Mouse (Mus musculus) adrenal gland, postnatal 14 days (tissue): ENCODE measurements around the gene Scaf1. TPM values are rescaled to one million over a fixed set of nuclear protein-coding genes. Genes with fewer than 3 reads are reported as not detected.

Experiments
- DNase-seq: peaks from one replicate; pipeline ENCODE4 v3.0.0; 2021; ENCODE audit warnings: mixed read lengths
- total RNA-seq: library from RNA; stranded (reverse); gene quantifications from 2 replicates; pipeline ENCODE4 v1.2.3, GENCODE M21; 2021

The Scaf1 gene
- total RNA-seq, 1 experiment from 2014 or later, result 76.3 TPM

DNA sequence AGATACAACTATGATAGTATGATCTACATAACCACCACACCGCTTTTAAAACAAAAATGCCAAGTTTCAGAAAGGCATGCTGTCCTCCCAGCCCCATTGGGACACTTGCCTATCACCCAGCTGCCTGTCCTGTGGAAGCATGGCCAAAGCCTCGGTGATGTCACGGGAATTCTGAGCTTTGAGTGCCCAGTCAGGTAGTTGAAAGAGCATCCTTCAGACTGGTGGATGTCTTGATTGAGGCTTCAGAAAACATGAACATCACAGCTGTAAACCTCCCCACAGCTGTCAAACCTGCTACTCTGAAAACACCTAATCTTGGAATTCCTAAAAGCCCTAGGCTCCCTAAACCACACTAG lies 2.1 kb downstream of the Scaf1 start:
- no peak for DNase-seq

DNA sequence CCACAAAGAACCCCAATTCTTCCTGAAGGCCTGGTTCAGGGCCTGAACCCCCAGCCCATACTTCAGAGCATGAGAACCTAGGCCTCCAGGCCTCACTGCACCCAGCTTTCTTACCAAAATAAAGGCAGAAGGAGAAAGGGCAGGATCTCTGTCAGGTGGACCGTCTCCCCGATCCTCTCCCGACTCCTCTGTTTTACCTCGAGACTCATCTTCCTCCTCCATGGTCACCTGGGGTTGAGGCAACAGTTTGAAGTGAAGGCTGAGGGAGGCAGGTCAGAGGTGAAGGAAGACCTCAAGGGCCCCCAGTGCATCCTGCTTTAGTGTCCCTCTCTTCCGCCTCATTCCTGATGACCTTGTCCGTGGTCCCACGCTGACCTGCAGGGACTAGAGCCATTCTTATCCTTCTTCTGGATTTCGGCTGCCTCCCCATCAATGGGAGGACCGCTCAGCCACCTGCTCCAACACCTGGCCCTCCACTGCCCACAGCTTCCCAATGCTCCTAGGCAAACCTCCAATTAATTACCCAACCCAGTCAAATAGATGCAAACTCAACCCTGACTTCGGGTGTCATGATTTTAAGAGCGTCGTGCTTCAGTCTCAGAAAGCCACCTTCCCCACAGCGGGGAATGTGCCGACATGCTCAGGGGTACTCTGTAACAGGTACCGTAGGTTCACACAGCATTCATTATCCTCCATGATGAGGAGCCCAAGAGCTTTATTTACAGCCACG lies 2.6 kb downstream of the Scaf1 start:
- no peak for DNase-seq

DNA sequence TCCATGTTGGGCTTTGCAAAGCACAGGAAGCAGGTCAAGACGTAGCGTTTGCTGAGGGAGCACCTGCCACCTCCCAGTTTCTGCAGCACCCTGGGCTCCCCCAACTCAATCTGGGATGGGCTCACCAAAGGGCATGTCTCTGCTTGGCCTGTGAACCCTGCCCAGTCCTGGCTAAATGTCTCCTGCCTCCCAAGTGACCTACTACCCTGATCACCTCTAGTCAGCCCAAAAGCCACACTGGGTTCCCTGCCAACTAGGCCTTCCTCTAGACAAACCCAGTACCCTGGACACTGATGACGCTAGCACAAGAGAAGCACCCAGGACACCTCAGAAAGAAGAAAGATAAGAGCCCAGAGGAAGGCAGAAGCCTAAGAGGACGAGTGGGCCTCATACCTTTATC lies 3.3 kb downstream of the Scaf1 start:
- DNase-seq, result no peak

DNA sequence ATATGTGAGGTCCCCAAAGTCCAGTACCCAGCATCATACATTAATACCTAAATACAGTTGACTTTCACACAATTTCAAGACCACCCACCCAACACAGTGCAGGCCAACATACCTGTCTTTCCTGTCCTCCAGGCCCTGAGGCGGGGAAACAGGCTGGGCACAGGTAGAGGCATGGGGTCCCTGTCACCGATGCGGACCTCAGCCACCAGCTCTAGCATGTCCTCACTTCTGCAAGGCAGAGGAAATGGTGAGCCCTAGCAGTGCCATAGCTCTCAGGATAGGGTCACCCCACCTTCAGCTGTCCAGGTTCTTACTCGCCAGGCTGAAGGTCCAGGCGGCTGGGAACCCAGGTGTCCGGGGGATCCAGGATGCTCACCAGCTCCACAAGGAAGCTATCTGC lies 4.2 kb downstream of the Scaf1 start:
- no peak for DNase-seq

DNA sequence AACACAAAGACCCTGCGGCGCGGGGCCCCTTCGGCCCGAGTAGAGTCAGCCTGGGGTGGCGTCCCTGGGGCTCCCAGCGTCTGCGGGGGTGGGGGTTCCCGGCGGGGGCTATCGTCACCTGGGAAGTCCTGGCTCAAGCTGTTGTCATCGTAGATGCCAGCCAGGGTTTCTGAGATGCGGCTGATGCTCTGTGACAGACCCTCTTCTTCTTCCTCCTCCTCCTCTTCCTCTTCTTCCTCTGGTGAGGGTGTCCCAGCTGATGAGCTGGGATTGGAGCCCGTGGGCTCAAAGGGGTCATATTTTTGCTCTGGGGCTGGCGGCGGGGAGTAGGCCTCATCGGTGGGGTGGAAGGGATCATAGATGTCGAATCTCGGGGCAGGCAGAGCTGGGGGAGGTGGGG lies 7.8 kb downstream of the Scaf1 start:
- no peak for DNase-seq

DNA sequence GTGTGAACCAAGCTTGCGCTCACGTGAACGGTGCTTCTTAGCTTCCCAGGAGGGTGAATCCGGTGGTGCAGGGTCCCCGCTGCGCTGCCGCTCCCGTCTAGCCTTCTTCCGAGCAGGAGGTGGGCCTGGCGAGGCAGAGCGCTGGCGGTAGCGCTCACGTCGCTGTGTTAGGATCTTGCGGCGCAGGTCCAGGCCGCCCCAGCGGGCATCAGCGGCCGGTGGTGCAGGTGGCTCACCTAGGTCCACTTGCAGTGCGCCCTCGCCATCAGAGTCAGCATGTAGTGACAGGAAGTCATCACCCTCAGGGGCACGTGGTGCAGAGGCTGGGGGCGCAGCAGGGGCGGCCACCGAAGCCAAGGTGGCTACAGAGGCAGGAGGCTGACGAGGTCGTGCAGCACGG lies 8.3 kb downstream of the Scaf1 start:
- DNase-seq, result no peak

DNA sequence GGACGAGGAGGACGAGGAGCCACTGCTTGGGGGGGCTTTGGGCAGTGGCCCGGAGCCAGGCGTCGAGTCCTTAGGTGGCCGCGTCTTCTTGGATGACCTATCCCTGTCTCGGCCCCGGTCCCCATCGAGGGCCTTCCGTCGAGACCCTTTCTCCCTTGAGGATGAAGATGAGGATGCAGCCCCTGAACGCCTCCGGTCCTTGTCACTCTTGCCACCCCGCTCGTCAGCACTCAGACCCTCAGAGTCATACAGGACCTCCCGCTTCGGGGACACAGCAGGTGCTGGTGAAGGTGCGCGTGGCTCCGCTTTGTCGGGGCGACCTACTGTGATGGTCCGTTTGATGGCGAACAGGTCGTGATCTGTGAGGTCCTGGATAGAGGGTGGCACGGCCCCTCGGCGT lies 9.0 kb downstream of the Scaf1 start:
- DNase-seq, result no peak

DNA sequence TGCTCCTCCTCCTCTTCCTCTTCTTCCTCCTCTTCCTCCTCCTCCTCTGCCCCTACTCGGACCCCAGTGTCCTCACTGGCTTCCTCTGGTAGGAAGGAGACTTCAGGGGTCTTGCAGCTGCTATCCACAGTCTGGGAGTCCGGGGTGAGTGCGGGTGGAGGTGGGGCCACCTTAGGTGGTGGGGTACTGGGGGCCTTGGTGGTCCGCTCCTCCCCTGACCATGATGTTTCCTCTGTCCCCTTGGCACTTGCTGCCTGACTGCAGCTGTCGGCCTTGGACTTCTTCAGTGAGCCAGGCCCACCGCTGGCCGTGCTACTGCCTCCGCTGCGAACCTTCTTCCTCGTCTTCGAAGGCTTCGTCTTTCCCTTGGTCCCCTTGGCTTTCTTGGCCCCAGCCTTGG lies 9.7 kb downstream of the Scaf1 start:
- no peak for DNase-seq

DNA sequence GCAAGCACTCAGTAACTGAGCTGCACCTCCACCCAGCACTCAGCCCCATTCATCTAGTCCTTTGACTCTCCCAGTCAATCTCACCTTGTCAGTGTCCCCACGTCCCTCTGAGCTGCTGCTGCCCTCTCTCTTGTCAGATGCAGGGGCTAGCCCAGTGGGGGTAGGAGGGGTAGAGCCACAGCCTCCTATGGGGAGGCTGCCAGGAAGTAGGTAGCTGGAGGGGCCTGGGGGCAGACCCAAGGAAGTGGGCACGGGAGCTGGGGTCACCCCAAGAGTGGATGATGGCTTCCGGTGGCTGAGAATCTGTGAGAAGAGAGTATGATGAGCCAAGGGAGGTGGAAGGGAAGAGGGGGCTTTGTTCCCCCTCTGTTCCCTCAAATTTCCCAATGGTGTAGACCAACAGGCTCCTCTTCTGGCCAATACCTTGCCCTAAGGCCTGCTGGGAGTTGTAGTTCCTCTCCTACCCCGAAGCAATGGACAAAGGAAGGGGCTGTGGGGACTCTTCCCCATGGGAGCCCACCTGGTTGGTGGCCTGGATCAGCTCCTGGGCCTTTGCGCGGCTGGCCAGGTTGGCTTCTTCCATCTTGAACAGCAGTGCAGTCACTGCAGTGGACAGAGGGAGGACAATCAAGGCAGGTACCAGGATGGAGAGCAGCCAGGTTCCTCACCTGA lies 10.7 kb downstream of the Scaf1 start:
- DNase-seq, result no peak

DNA sequence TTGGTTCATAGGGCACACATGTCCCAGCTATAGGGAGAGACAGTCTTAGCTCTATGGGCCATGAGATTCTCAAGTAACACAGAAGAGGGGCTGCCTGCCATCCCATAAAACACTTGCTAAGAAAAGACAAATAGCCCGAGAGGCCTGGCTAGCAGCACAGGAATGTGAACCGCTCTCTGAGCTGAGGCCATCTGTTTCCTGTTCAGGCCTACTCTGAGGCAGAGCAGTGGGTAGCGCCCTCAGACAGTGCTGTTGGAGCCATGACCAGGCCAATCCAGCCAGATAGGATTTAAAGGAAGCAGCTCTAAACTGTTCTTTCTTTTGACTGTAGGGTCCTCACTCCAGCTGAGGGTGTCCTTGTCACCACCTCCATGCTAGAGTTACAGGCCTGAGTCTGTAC lies 11.6 kb downstream of the Scaf1 start:
- DNase-seq, result no peak

DNA sequence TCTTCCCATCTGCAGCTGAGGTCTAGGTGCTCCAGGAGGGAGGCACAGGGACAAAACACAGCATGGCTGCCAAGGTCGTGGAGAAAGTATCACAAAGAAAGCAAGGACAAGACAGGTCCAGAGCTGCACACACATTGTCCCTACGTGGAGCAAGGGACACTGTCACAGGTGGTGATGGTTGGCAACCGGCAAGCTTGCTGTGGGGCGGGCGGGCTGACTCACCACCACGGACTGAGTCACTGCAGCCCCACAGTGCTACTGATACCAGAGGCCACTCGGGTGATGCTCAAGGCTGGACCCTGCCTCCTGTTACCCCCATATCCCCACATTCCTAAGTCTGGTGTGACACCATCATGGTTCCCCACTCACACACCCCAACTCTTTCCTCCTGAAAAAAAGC lies 13.7 kb downstream of the Scaf1 start:
- peak; percentile 67 for DNase-seq

DNA sequence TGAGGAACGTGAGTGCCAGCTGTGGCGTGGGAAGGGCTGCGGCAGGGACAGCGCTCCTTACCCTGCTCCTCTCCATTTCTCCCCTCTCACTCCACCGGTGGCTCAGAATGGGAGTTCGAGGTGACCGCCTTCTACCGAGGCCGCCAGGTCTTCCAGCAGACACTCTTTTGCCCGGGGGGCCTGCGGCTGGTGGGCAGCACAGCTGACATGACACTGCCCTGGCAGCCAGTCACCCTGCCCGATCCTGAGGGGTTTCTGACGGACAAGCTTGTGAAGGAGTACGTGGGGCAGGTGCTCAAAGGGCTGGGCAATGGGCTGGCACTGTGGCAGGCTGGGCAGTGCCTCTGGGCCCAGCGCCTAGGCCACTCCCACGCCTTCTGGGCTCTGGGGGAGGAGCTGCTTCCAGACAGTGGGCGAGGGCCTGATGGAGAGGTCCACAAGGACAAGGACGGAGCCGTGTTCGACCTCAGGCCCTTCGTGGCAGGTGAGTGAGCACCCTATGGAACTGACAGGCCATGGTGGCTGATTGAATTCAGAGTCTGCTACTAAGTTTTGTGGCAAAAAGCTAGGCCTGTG lies 15.5 kb downstream of the Scaf1 start:
- DNase-seq, result peak; percentile 44

DNA sequence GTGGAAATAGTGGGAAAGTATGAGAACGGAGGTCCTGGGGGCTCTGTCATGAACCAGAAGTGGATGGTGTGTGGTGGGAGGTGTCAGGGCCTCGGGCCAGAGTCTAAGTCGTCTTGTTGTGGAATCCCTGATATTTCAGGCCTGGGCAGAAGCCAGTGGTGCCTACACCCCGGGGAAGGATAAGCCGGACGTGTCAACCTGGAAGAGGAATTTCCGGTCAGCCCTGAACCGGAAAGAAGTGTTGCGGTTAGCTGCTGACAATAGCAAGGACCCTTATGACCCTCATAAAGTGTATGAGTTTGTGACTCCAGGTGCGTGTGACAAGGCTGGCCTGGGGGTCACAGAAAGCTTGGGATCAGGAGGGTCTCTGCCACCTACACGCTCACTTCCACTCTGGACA lies 16.4 kb downstream of the Scaf1 start:
- peak; percentile 40 for DNase-seq

DNA sequence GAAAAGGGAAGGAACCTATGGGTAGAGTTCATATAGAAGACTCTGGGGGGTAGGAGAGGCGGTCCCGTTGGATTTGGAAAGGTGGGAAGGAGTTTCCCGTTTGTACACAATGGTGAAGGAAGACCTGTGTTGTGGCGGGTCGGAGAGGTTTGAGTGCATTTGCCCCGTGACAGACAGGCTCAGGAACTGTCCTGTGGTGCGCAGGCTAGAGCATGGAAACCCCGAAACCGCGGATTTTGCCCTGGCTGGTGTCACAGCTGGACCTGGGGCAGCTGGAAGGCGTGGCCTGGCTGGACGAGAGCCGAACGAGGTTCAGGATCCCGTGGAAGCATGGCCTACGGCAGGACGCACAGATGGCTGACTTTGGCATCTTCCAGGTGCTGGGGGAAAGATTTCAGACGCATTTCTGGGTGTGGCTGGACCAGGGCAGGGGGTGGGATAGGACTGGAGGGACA lies 17.6 kb downstream of the Scaf1 start, which contains the start of gene Bcl2l12:
TSS of gene Bcl2l12 (minus strand) at position 212 of the 455 bp plus-strand sequence.
- DNase-seq, result peak; percentile 87

DNA sequence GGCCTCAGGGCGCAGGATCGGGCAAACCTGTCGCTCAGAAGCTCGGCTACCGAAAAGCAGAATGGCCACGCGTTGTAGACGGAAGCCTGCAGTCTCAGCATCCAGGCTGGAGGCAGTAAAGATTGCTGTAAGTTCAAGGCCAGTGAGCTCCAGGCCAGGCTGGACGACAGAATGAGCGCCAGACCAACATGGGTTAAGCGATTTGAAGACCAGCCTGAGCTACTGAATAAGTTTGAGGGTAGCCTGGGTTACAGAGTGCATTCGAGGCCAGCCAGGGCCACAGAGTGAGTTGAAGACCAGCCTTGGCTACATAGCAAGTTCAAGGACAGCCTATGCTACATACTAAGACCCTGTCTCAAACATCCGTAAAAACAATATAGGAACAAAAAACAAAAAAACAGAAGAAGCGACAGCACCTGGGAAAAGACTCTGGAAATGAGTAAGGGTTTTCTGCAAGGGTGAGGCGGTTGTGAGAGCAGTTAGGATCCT lies 18.2 kb downstream of the Scaf1 start:
- DNase-seq, result no peak

DNA sequence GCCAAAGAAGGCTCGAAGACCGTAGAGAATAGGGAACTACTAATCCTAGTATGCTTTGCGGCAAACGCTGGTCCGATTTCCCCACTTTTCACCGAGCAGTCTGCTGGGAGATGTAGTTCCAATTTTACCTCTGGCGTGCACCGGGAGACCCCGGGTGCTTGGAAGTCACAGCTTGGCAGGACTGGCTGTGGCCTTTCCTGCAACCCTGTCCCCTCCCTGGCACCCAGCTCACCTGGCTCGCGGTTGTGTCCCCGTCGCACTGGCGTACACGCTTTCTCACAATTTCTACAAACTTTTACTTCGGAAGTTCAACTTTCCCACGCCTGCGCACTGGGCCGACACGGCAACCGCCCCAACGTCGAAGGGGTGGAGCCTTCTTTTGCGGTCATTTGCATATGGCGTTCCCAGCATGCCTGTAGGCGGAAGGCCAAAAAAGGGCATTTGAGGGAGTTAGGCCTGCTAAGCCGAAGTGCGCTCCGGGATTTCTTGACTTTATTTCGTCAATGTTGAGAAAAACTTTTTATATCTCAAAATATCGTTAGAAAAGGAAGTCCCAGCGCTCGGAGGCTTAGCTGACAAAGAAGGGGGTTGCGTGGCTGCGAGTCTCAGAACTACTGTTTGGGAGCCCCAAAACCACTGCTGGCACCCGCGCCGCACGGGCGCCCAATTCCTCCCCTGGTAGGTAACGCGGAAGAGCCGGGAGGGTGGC lies 18.8 kb downstream of the Scaf1 start, which contains the start of gene Irf3:
TSS of gene Irf3 (plus strand) at position 418 of the 709 bp plus-strand sequence.
- DNase-seq, result peak; percentile 98

DNA sequence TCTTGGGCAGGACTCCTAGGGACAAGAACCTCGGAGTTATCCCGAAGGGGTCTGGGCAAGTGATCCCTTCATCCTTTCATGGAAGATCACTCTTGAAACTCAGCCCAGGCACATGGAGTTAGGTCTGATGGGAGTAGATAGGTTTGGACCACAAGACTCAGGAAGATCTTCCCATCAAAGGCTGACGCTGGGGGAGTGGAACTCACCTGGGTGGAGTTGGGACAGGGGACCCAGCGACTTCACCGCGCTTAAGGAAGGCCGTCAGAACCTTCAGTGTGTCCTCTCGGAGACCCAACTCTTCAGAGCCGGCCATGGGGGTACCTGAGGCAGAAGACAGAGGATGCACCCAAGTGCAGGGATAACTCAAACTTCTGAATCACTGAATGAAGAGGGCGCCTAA lies 19.5 kb downstream of the Scaf1 start:
- no peak for DNase-seq

DNA sequence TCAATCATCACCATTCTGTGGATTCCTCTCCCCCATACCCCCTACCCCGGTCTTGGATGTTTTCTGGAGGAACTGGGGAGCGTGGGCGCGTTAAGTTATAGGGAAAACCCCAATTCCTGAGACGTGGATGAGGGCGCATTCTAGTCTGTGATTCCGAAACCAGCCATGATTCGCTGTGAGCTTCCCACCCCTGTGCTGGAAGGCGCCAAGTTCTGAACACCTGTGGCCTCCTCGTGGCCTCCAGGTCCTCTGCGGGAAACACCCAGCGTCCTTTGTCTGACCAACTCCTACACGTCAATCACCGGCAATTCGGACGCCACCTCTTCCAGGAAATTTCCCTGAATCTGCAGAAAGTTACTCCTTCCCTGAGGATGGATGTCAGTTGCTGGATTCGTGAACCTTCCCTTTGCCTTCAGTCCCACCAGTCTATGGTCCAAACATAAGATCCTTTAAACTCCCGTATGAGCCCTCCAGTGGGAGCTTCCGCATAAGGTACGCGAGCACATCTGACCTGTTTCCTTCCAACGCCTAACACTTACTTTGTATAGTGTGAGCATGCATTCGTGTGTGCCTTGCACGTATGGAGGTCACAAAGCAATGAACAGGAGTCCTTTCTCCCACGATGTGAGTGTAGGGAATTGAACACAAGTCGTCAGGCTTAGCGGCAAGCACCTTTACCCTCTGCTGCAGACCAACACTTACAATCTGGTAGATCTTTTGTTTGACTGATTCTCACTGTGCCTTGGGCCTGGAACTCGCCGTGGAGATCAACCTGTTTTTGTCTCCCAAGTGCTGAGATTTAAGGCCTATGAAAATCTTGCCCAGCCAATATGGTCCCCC lies 29.1 kb downstream of the Scaf1 start:
- no peak for DNase-seq

DNA sequence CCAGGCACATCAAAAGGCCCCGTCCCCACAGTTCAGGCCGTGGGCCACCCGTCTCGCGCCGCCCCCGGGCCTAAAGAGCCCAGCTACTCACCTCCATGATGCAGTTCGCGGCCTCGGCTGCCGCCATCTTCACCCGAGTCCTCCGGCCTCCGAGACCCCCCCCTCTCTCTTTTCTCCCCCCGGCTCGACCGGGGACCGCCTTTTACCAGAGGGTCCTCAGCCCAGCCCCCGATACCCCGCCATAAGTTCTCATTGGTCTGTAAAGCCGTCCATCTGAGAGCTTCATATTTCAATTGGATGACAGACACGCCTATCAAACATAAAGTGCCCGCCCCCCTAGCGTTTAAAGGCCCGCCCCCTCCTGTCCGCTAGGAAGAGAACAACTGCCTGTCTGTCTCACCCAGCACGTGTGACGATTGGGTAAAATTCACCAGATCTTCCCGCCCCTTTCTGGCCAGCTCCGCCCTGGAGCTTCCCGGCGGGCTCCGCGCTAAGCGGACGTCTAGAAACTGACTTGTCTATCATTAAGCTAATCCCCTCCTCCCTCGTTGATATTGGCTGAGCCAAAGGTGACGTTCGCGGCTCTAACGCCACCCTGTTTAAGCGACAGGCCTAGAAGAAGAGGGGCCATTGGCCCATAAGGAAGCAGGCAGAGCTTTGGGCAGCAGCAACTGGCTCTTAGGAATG lies 29.8 kb downstream of the Scaf1 start, which contains the start of gene Prmt1:
TSS of gene Prmt1 (minus strand) at position 377 of the 687 bp plus-strand sequence.
- DNase-seq, result peak; percentile 97

DNA sequence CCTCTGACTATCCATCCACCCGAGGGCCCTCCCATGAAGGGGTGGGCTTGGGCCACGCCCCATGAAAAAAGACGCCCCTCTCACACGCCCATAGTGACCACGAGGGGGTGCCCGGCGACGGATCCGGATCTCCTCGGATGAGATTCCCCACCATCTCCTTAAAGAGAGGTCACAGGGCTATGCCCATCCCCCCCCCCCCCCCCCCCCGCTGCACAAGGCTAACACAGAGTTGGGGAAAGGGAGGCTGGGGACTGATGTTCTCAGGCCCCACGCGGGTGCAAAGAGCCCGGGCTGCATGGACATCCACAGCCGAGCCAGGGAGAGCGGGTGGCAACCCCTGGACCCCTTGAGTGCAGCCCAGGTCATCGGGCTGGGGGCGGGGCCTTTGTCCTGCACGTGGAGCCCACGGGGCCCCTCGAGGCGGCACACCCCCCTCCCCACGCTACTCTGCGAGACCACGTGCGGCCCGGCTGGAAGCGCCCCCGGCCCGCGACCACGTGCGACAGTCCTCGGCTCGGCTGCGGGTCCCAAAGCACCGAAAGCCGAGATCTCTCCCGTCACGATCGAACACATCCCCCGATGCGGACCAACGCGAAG lies 30.5 kb downstream of the Scaf1 start:
- DNase-seq, result peak; percentile 90

DNA sequence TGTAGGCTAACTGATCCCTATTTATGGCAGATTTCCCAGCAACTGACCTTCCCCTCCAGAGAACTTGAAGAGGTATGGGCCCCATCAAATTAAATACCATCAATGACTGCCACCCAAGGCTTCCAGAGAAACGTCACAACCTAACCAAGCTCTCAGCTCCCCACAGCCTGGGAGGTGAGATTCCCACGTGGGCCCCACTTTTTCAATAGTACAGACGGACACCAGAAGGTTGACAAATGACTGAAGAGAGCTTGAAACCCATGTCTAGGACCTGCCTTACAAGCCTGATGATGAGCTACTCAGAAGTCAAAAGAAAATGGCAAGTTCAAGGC lies 31.4 kb downstream of the Scaf1 start:
- DNase-seq, result peak; percentile 19
